Mouse (Mus musculus): ENCODE data around the gene Rbms3.

The Rbms3 gene

GRCm38 (mm10) chr9:117250831-117251165, 378.9 kb downstream of the Rbms3 start:
- DNase-seq, result peak; percentile 75

GRCm38 (mm10) chr9:117250036-117250830, 379.5 kb downstream of the Rbms3 start:
- DNase-seq, result peak; percentile 87

GRCm38 (mm10) chr9:117247311-117247980, 382.3 kb downstream of the Rbms3 start:
- DNase-seq, result peak; percentile 94

- peak; percentile 85 for DNase-seq
Measured at GRCm38 (mm10) chr9:117246173-117246572, 383.5 kb downstream of the Rbms3 start.

- no peak for DNase-seq
Measured at GRCm38 (mm10) chr9:117243365-117243764, 386.3 kb downstream of the Rbms3 start.

- DNase-seq, result peak; percentile 86
Measured at GRCm38 (mm10) chr9:117234726-117235075, 395.0 kb downstream of the Rbms3 start.

- peak; percentile 49 for DNase-seq
Measured at GRCm38 (mm10) chr9:117234065-117234725, 395.5 kb downstream of the Rbms3 start.

- DNase-seq, result no peak
Measured at GRCm38 (mm10) chr9:117222741-117223140, 407.0 kb downstream of the Rbms3 start.

- peak; percentile 82 for DNase-seq
Measured at GRCm38 (mm10) chr9:117221481-117221880, 408.2 kb downstream of the Rbms3 start.

- DNase-seq, result peak; percentile 82
Measured at GRCm38 (mm10) chr9:117216026-117216755, 413.5 kb downstream of the Rbms3 start.

- DNase-seq, result peak; percentile 37
Measured at GRCm38 (mm10) chr9:117212023-117212422, 417.7 kb downstream of the Rbms3 start.

- DNase-seq, result no peak
Measured at GRCm38 (mm10) chr9:117210344-117210743, 419.4 kb downstream of the Rbms3 start.

- peak; percentile 74 for DNase-seq
Measured at GRCm38 (mm10) chr9:117205395-117205794, 424.3 kb downstream of the Rbms3 start.

GRCm38 (mm10) chr9:117200067-117200658, 429.6 kb downstream of the Rbms3 start:
- DNase-seq, result peak; percentile 56

GRCm38 (mm10) chr9:117197531-117197930, 432.2 kb downstream of the Rbms3 start:
- DNase-seq, result peak; percentile 7

- peak; percentile 97 for DNase-seq
Measured at GRCm38 (mm10) chr9:117192565-117193540, 436.9 kb downstream of the Rbms3 start.

- DNase-seq, result peak; percentile 87
Measured at GRCm38 (mm10) chr9:117192093-117192492, 437.6 kb downstream of the Rbms3 start.

- DNase-seq, result peak; percentile 55
Measured at GRCm38 (mm10) chr9:117188406-117188805, 441.3 kb downstream of the Rbms3 start.

- peak; percentile 55 for DNase-seq
Measured at GRCm38 (mm10) chr9:117187116-117188034, 442.3 kb downstream of the Rbms3 start.

GRCm38 (mm10) chr9:117180658-117181057, 449.1 kb downstream of the Rbms3 start:
- peak; percentile 51 for DNase-seq
